Mouse (Mus musculus) activated CD4-positive, CD25-positive, alpha-beta regulatory T cell, adult 4 months (primary cell): ENCODE measurements around the gene Sarnp. TPM values are rescaled to one million over a fixed set of nuclear protein-coding genes. Genes with fewer than 3 reads are reported as not detected.

Experiments
- ATAC-seq: one replicate; pipeline ENCODE4 v1.8.0; 2017
- polyA plus RNA-seq, 2 experiments: library from polyadenylated mRNA; unstranded; fragments of 100-300 nt; shearing (Covaris generic); gene quantifications; one replicate each; pipeline ENCODE4 v1.2.1; 2017

Sarnp gene
- polyA plus RNA-seq, 2 experiments from 2014 or later: 192 to 229 TPM

DNA sequence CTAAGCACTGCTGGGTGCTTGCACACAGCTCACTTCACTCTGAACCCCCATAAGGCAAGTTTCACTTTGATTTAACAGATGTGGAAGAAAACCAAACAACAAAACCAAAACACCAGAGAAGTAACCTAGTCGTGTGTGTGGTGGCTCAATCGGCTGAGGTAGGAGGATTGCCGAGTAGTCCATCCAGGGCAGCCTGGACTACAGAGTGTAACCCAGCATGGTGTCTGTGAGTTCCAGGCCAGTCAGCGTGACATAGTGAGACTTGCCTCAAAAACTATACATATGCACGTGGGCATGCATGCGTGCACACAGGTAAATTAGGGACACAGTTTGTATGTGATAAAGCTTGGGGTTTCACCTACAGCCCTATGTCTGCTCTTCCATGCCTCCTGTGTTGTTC, 100.3 kb downstream of the Sarnp start:
- no peak for ATAC-seq

DNA sequence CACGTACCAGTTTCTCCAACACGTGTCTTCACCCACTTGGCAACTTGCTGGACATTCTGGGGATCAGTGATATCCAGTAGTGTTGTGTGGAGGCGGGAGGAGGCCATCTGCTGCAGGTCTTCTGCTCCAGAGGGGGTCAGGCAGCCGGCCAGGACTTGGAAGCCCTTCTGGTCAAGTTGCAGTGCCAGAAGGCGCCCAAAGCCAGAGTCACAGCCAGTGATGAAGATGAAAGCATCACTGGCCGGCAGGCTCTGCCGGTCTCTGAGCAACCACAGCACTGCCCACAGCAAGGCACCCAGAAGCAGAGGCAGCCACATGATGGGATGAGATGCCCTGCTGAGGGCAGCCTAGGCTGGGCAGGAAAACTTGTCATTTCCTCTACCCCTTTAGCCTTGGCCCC, 101.1 kb downstream of the Sarnp start:
- ATAC-seq: no peak

DNA sequence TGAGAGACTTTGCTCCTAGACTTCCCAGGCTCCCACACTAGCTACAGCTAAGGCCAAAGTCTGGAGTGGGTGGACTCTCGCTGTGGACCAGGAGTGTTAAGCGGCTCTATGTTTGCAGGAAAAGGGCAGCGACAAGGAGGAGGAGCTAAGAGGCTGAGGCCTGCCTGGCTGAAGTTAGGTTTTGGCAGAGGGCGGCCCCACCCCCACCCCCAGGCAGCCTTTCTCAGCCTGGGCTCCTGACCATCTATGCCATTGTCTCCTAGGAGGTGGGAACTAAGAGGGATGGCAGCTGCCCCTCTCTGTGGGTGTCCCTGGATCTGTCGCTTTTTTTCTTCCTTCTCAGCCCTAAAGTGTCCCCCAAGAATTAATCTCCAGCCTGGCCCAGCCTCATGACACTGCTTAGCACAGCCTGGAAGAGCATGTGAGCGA, 102.1 kb downstream of the Sarnp start:
- no peak for ATAC-seq

DNA sequence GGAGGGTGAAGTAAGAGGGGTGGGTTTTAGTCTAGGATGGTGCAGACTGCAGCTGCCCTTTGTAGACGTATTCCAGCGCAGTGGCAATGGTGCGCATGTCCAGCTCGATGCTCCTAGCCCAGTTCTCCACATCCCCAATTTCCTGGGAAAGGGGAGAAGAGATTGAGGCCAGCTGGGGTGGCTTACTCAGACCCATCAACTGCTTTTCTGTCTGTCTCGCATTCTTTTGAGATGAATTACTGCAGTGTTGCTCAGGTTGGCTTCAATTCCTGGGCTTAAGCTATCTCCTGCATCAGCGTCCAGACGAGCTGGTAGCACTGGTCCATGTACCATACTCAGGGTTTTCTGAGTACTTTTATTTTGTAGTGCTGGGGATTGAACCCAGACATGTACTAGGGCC, 102.8 kb downstream of the Sarnp start:
- ATAC-seq: no peak

DNA sequence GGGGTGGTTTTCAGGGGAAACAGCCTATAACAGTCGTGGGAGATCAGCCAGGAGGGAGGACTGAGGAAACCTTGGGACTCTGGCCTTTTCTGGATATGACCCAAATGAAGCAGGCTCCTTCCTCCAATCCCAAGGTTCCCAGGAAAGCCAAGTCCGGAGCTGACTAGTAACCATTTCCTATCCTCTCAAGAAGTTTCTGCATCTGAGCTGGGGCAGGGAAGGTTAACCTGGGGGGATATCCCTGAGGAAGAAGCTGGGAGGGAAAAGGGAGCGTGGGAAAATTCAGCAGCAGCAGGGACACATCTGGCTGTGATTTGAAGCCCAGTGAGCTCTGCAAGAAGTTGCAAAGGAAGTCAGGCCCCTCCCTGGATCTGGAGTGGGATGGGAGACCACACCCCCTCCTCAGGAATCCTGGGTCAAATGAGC, 103.6 kb downstream of the Sarnp start:
- ATAC-seq: no peak

DNA sequence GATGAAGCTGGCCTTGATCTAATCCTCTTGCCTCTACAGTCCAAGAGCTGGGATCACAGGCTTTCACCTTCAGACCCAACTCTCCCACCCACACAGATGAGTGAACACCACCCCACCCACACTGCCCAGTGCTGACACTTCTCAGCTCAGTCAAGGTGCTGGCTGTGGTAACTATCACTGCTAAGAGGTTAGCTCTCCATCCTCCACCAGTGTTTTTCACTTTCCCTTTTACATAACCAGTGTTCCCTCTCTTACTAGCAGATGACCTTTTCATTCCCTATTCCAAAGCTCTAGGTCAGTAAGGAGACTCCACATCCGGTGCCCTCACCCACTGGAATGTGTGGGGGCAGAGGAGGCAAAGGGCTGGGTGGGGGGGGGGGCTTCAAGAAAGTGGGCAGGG, 104.1 kb downstream of the Sarnp start:
- no peak for ATAC-seq

DNA sequence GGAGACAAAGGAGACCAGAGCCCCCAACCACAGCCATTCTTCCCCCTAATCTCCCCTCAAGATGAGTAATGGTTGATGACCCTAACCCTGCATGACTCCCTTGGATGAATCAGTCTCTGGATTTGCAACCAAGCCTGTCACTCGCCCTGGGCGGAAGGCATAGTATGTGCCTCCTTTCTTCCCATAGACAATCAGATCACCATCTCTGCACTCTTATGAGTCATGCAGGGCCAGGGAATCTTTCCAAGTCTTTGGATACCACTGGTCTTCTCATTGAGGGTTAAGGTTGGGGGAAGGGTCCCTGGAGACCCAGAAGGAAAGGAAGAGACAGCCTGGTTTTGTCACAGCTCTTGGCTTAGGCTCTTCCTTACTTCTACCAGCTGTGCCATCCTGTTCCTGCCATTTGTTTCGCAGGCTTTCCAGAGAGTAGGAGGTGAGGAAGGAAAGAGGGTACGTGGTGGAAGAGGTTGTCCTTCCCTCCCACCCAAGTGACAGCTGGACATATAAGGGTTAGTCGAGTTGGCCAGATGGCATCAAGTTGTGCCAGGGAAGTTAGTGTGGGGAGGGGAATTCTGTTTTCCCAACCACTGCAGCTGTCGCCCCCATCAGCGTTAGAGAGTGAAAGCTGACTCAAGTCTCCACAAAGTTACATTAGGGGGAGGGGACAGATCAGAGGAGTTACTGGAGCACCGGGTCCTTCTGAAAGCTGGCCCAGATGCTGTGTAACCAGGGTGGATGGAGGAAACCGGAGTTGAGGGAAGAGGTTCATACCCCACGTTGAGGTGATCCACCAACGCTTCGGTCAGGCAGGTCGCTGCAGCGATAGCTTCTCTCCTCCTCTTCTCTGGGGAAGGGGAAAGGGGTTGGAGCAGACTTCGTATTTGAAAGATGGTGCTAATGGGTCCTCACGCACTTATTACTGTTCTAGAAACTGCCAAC, 105.0 kb downstream of the Sarnp start:
- ATAC-seq: no peak

DNA sequence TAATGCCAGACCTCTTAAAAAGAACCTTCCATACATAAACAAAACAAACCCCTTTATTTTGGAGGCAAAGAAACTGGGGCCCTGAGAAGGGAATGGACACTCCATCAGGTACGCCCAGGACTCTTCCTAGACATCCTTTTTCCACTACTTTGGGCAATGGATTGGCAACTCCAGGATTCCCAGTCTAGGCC, 105.6 kb downstream of the Sarnp start, which contains the start of gene Rdh5:
Rdh5 (minus strand) TSS at position 67 of the 191 bp plus-strand sequence.
- no peak for ATAC-seq

DNA sequence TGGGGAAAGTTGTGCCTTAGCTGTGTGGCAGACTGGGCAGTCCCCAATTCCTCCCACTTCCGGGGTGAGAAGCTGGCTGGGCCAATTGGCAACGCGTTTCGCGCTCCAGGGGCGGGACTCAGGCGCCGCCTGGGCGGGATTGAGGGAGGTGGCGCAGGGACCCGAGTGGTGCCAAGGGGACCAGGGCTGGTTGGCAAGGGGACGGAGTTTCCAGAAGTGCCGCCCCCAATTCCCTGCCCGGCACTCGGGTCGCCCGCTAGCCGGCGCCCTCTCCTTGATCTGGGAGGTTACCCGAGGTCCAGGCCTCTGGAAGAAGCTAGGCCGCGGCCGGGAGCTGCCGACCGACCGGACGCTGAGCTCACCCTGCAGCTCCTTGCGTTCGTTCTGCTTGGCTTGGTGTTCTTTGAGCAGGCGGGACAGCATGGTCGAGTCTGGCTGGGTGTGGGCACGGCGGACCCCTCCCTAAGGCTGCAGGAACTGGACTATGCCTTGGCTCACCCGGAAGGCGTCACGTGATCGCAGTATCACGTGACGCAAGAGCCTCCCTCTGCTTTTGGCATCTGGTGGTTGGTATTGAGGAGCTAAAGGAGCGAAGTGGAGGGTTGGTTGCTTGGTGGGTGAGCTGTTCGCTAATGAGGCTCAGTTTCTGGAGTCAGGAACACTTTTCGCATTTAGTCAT, 106.0 kb downstream of the Sarnp start:
- peak; percentile 95 for ATAC-seq

DNA sequence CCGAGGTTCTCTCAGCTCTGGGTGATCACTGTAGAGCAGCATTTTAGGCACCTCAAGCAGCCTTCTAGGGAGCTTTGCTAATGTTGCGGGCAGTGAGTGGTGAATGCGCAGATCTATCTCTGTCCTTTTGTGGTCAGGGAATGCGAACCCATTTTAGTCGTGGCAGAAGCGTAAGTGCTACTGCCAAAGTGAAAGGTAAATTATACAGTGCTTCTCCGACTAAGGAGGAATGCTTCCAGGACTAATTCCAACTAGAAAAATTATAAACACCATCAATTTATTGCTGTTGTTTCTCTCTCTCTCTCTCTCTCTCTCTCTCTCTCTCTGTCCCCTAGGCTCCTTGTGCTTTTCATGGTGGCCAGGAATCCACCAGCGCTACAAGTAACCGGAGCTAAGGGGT, 106.8 kb downstream of the Sarnp start, which contains the start of gene Bloc1s1:
Bloc1s1 (minus strand) TSS at position 101 of the 400 bp plus-strand sequence.
- no peak for ATAC-seq

Other genes with a start within 250 kb of the Sarnp start
- 1 to 10 TPM; 4.1 to 4.2 TPM for gene Erbb3, start 227.7 kb upstream of the Sarnp start, polyA plus RNA-seq
- 1,000 to 10,000 TPM; 1,759 to 1,796 TPM for gene Rps26, start 190.6 kb upstream of the Sarnp start, polyA plus RNA-seq
- gene Ikzf4, start 171.3 kb upstream of the Sarnp start, polyA plus RNA-seq: 100 to 1,000 TPM; 103 to 107 TPM
- 10 to 100 TPM; 15.3 to 17.9 TPM for gene Suox, start 143.3 kb upstream of the Sarnp start, polyA plus RNA-seq
- 10 to 100 TPM; 50.7 to 59.5 TPM for gene Rab5b, start 121.1 kb upstream of the Sarnp start, polyA plus RNA-seq
- gene Pmel, start 113.1 kb upstream of the Sarnp start, polyA plus RNA-seq: 1 to 10 TPM; 2.6 to 5.7 TPM
- 10 to 100 TPM; 24.0 to 29.2 TPM for gene Cdk2, start 112.3 kb upstream of the Sarnp start, polyA plus RNA-seq
- 100 to 1,000 TPM; 269 to 295 TPM for gene Dgka, start 72.5 kb upstream of the Sarnp start, polyA plus RNA-seq
- gene Pym1, start 69.4 kb upstream of the Sarnp start, polyA plus RNA-seq: 10 to 100 TPM; 64.1 to 79.7 TPM
- not detected for gene Mmp19, start 26.4 kb upstream of the Sarnp start, polyA plus RNA-seq
- gene Dnajc14, start 13.3 kb upstream of the Sarnp start, polyA plus RNA-seq: 10 to 100 TPM; 54.4 to 68.5 TPM
- gene Tmem198b, start 13.0 kb upstream of the Sarnp start, polyA plus RNA-seq: 1 to 10 TPM; 3.3 to 3.4 TPM
- 10 to 100 TPM; 75.6 to 87.1 TPM for gene Ormdl2, start 4.3 kb downstream of the Sarnp start, polyA plus RNA-seq
- 1 to 10 TPM; 5.0 to 5.6 TPM for gene Gdf11, start 74.4 kb downstream of the Sarnp start, polyA plus RNA-seq
- under 1 TPM; 0.69 to 0.92 TPM for gene Cd63, start 83.7 kb downstream of the Sarnp start, polyA plus RNA-seq
- 1 to 10 TPM; 5.7 to 8.9 TPM for gene Rdh5, start 105.6 kb downstream of the Sarnp start, polyA plus RNA-seq
- gene Bloc1s1, start 106.7 kb downstream of the Sarnp start, polyA plus RNA-seq: 100 to 1,000 TPM; 218 to 252 TPM
- gene Itga7, start 116.5 kb downstream of the Sarnp start, polyA plus RNA-seq: 1 to 10 TPM; 2.9 to 6.1 TPM
- gene Mettl7b, start 143.7 kb downstream of the Sarnp start, polyA plus RNA-seq: not detected
- not detected for gene Olfr9, start 172.1 kb downstream of the Sarnp start, polyA plus RNA-seq
- not detected for gene Olfr763, start 193.5 kb downstream of the Sarnp start, polyA plus RNA-seq
- gene Olfr764-ps1, start 222.6 kb downstream of the Sarnp start, polyA plus RNA-seq: not detected
- not detected for gene Olfr765, start 232.7 kb downstream of the Sarnp start, polyA plus RNA-seq